Mouse (Mus musculus) MN1 (cell line): ENCODE results near the gene Arsj.
A peak's percentile ranks its signal among the peaks of the same experiment; 100 is the strongest.

Experiments used
- DNase-seq: peaks from one replicate; pipeline ENCODE4 v3.0.0-alpha.2; 2016; ENCODE audit warnings: low spot score

The Arsj gene

DNA sequence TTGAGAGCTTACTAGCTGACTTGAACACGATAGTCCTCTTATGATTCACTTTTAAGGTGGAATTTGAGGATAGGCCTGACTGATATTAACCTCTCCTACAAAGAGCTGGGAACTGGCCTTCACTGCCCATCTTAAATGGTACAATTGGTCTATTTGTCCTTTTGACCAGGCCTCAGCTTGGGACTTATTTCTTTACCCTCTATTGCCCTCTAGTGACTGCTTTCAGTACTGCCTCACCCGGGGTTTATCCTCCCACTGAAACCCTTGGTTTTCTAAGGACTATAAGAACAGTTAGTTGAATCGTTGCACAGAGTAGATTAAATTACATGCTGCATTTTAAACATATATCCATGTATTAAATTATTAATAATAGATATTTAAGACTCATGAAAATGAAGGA lies 39.4 kb downstream of the Arsj start:
- peak; percentile 70 for DNase-seq

DNA sequence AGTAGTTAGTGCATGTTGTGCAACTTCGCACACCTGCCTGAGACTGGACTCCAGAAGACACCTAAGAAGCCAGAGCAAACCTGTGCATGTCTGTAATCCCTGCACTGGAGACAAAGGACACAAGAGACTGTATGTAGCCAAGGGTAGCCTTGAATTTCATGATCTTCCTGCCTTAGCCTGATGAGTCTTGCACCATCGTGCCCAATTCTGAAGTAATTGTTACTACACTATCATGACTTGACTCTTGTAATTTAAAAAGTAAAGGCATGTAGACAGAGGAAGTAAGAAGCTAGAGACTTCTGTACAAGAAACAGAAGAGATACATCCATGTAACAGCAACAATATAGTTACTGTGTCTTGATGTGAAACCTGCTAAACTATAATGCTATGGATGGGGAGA lies 40.7 kb downstream of the Arsj start:
- no peak for DNase-seq

DNA sequence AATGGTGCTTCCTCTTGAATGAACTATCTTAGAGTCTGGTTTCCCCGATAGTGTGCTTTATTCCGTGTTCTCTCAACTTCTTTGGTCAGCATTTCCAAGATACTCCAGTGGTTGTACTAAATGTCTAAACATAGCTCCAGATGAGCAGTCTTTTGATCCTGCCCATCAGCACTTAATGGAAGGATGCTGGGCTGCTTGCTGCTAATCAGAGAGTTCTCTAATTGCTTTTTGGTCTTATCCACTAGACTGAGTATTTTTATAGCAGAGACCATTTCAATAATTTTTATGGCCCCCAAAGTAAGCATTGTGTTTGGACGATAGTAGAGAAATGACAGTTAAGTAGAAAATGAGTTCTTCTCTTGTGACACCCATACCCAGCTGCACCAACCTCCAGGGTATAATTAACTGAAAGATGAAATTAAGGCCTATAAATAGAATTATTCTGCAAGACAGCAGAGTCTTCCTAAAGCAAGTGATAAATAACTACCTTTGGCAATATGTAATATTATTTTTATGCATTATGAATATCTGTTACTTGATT lies 67.1 kb downstream of the Arsj start:
- DNase-seq: no peak

DNA sequence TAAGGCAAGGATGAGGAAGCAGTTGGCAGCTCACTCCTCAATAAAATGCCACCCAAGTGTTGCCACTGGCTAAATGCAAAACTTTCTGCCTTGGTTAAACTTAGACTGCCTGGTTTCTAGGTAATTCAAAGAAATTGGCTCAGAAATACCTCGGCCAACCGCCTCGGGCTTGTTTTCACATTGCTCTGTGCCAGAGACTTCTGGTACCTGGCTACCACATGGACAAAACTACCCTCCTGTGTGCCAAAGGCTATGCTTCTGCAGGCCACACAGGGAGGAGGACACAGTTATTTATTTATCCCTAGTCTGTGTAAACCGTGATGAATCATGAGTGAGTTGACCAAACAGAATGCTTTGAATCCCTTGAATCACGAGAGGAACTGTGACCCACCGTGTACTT lies 75.8 kb downstream of the Arsj start:
- DNase-seq: no peak

DNA sequence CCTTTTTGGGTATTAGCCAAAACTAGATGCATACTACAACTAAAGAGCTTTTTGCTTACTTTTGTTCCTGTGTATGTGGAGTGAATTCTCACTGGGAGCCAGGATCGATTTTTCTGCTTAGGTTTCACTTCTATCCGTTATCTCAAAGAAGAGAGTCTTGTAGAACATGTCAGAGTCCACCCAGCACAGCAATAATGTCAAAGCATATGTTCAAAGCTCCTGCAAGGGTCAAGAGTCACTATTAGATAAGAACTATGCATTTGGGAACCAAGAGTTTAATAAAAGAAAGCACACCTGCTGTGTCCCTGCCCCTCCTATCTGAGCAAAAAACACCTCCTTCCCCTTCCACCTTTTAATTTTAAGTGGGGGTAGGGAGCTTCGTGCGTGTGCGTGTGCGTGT lies 85.6 kb downstream of the Arsj start:
- no peak for DNase-seq

DNA sequence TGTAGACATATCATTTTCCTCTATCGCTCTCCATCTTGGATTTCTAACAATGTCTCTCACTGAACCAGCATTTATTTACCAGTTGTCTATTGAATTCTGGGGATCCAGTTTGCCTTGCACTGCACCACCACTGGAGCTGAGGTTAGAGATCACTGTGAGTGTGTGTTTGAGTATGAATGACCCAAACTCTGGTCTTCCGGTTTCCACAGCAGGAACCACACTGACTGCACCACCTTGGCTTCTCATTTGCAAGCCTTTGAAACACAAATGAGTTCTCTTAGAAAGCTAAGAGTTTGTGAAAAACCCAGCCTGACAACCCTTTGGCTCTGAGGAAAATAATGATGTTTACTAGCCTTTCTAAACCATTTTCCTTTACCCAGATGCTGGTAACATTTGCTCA lies 86.0 kb downstream of the Arsj start:
- no peak for DNase-seq

DNA sequence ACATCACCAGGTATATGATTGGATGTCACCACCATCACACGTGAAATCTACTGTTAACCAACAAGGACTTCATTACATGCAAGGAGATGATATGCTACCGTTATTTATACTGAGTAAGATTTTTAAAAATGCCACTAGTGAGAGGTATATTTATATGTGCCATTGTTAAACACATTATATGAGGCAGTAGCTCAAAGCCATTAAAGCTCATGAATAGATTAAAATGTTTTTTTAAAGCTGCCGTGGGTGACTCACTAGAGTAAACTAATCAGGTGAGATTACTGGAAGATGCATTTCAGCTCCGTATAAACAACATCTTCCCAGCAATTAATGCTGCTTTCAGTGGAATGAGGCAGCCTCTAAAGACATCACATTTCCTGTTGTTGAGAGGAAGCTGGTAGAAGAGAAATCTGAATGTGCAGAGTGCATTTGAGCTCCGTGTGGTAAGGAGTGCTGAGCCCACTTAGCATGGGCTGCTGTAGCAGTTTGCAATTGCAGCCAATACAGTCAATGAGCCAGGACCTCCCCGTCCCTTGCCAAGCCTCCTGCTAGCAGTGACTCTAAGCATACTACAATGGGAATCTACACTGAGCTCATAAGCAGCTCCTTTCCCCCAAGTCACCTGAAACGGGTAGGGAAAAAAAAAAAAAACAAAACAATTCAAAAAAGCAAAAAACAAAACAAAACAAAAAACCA lies 92.5 kb downstream of the Arsj start:
- DNase-seq: peak; percentile 20

DNA sequence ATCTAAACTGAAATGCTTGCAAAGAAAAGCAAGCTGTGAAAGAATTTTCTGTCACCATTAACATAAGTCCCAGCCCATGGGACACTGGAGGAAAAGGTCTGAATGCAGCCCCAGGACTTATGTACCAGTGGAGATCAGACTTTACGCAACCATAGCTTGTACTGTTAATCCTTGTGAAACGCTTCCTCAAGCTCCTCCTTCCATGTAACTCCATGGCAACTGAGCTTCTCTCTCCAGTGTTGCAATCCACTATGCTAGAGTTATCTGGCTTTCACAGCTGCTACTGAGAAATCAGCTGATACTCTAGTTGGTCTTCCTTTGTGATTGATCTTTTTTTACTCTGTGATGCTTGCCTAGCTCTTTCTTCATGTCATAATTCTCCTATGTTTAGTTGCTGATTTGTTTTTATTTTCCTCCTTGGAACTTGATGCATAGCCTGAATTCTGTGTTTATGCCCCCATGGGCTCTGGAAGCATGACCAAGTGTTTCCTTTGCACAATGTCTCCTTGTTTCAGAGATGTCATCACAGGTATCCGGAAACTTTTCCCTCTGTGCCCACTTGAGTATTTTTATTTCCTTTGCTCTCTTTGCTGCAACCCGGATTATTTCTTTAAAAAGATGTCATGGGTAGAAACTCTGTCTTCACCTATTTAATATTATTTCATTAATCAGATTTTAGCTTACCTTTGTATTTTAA lies 99.8 kb downstream of the Arsj start:
- no peak for DNase-seq

DNA sequence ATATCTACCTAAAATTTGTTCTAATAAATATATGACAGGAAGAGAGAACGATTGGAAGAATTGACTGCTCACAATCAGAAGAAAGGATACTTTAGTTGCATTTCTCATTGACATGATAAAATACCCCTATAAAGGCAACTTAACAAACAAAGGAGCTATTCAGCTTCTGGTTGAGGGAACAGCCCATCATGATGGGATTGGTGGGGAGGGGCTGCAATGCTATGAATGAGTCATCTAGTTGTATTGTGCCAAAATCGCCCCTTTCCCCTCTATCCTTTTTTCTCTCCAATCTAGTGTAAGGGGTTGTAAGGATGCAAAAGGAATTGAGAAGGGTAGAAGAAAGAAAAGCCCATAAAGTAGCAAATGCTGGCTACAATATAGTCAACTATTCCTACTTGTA lies 100.8 kb downstream of the Arsj start:
- no peak for DNase-seq
